Mouse (Mus musculus) urinary bladder, postnatal 14 days (tissue): ENCODE measurements around the gene Daxx.

ENCODE experiments used
- DNase-seq: peaks from one replicate; pipeline ENCODE4 v3.0.0; 2021; ENCODE audit warnings: low spot score

The Daxx gene

DNA sequence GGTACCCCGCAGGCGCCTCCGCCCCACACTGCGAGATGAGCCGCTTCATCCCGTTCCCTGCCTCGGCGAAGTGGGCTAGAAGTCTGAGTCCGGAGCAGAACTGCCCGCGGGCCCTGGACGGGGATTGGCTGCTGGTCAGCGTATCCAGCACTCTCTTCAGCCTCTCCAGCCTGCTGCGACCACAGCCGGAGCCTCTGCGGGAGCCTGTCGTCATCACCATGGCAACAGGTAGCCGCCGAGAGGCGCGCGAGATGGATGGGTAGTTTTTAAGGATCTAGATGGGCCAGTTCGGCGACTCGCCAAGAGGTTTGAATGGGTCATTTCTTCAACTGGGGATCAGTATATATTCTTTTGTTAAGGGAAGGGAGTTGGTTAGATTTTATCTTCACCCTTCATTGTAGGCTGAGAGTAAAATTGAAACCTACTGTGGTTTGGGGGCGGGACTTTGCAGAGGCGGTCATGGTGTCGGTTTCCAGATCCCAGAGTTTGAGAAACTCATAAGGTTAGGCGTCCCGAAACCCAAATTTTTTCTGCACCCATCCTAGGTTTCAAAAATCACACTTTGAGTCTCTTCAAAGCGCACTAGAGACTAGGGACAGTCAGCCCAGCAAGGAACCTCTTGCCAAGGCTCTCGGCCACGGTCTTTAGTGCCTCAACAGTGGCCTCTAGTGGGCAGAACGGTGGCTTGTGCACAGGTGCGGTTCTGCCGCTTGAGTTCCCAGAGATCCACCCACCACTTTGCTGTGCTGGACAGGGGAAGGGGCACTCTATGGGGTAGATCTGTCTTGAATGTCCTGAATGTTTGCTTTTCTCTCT, 11.3 kb downstream of the Daxx start:
- peak; percentile 90 for DNase-seq

DNA sequence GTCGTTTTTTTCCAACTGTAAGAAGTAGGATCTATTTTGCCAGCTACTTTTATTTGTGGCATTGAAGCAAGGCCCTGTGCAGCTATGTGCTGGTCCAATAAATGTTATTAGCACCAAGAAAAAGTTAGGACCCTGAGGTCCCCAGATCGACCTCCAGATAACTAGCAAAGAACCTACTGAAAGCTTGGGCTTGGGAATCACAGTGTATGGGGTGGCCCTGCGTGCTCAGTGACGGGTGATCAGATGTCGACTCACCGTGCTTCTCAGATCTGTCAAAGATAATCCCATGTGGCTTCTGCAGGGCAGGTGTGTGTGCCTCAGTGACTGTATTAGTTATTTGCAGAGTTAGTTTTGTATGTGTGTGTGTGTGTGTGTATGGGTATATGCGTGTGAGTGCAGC, 12.1 kb downstream of the Daxx start:
- DNase-seq = no peak

DNA sequence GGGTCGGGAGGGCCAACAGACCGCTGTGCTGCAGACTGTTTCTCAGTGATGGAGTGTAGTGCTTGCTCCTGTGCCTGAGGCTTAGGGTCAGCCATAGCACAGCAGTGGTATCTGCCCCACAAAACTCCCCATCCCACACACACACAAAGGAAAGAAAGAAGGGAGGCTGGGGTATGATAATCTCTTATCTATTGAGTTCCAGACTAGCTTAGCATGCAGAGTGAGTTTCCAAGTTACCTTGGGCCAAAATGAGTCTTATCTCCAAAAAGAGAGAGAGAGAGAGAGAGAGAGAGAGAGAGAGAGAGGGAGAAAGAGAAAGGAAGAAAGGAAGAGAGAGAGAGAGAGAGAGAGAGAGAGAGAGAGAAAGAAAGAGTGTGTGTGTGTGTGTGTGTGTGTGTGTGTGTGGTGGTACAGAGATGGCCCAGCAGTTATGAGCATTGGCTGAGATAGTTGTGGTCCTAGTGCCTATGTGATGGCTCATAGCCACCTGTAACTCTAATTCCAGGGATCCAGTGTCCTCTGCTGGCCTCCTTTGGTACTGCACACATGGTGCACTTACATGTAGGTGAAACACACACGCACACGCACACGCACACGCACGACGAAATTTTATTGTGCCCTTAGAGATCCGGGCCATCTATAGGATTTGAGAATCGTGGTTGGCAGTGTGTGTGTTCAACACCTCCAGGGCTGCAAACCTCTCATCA, 15.5 kb downstream of the Daxx start:
- no peak for DNase-seq

DNA sequence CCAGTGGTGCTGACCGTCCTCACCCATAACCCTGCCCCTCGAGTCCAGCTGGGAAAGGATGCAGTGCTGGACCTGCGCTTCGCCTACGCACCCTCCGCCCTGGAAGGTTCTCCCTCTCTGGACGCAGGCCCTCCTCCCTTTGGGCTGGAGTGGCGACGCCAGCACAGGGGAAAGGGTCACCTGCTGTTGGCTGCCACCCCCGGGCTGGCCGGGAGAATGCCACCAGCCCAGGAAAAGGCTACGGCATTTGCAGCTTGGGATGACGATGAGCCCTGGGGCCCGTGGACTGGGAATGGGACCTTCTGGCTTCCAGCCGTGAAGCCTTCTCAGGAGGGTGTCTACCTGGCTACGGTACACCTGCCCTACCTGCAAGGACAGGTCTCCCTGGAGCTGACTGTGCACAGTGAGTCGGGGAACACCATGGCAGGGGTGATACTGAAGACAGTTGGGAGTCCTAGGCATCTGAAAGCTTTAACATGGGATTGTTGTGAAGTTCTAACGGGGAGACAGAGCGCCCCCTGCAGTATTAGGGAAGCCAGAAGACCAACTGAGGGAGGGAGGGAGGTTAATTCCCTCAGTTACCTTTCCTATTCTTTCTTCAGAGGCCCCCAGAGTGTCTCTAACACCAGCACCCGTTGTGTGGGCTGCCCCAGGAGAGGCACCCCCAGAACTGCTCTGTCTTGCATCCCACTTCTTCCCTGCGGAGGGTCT, 16.3 kb downstream of the Daxx start:
- DNase-seq = no peak

DNA sequence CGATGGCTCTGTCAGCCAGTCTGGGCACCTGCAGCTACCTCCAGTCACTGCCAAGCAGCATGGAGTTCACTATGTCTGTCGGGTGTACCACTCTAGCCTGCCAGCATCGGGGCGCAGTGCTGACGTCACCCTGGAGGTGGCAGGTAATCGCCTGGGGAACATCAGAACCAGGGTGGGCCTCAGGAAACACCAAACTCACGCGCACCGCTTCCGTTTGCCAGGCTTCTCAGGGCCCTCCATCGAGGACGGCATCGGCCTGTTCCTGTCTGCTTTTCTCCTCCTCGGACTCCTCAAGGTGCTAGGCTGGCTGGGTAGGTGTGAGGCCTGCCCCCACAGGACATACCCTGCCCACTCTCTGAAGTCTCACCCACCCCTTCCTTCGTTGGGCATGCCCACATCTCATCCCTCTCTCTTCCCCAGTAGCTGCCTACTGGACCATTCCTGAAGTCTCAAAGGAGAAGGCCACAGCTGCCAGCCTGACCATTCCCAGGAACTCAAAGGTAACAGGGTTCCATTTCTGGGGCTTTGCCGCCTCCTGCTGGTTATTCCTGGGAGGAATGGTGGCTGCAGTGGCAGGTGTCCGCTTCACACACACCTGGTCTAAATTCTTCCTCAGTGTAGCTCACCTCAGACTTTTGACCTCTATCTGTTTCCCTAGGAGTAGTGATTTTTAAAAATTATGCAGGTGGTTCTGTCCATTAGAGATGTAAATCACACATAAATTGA, 17.2 kb downstream of the Daxx start:
- no peak for DNase-seq

DNA sequence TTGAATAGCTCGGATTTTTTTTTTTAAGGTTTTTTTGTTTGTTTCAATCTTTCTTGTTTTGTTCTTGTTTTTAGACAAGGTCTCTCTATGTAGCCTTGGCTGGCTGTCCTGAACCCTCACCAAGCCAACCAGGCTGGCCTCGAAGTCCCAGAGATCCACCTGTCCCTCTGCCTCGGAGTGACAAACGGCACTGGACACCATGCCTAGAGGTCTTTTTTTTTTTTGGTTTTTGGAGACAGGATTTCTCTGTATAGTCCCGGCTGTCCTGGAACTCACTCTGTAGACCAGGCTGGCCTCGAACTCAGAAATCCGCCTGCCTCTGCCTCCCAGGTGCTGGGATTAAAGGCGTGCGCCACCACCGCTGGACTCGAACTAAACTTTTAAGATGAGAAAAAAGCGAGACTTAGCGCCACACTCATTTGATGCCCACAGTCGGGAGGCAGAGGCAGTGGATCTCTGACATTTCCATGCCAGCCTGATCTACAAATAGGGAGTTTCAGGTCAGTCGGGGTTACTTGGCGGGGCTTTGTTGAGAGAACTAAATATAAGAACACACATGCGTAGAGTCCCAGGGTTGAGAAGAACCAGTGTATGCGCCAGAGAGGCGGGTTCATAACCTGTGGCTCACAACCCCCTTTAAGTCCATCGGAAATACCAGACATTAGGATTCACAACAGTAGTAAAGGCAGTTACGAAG, 19.2 kb downstream of the Daxx start:
- DNase-seq = no peak

DNA sequence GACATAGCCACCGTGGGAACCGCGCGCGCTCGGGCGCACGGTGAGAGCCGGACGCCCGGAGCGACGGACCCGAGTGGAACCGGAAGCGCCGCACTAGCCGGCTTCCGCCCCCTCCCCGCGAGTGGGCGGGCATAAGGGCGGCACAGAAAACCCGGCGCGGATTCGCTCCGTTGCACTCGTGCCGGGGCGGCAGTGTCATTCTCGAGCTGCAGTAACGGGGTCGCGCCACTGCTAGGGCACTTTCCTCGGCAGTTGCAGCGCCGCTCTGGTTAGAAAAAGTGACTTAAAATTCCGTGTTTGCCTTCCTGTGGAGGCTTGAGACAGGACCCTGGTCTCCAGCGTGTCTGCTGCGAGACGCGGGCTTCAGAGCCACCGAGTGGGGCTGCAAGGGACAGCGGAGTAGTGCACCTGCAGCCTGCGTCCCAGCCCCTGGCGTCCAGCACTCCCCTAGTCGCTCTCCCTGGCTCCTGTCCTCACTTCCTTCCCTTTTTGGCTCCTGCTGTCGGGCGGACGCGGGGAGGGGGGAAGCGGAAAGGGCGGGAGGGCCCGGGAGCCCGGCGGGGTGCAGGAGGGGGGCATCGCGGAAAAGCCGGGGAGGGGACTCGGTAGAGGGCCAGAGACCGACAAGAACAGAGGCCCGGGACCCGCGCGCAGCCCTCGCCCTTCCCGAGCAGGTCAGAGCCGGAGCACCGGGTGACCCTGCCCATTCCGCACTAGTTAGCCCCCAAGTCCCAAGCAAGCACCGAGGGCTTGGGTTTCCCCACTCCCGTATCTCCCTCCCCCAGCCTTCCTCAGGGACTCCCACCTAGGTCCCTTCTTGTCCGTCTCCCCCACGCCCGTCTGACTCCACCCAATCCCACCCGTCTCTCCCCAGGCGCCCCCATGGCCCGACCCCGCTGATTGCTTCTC, 20.4 kb downstream of the Daxx start, which contains the start of gene Rgl2:
Gene Rgl2 (plus strand): TSS at position 173 of the 909 bp plus-strand sequence.
- DNase-seq = peak; percentile 92

DNA sequence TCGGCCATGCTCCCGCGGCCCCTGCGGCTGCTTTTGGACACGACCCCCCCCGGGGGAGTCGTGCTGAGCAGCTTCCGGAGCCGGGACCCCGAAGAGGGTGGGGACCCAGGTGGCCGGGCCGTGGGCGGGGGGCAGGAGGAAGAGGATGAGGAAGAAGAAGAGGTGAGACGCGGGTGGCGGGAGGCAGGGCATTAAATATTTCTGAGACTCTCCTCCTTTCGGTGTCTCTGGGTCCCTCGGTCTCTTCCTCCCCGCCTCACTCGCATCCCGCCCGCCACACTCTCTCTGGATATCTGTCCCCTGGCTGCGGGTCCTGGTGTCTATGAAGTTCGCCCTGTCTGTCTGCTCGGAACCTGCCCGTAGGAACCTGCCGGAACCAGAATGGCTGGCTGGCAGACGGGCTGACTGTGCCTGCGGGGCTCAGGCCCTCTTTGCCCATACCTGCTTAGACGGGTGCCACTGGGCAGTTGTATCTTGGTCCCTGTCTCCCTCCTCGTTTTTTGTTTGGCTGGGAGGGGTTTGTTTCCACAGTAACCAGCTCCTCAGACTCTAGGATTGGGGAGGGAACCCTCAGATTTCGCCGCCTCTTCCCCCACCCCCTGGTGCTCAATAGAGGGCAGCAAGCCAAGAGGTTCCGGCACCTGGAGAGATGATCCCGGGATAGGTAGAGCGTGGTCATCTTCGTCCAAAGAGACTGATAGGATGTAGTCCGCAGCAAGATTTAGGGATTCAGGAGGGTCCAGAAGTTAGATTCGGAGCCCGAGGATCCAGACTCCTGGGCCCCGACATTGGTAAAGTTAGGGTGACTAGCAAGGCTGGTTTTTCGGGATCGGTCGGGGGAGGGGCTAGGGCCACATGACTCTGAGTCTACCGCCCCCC, 21.3 kb downstream of the Daxx start:
- peak; percentile 82 for DNase-seq

DNA sequence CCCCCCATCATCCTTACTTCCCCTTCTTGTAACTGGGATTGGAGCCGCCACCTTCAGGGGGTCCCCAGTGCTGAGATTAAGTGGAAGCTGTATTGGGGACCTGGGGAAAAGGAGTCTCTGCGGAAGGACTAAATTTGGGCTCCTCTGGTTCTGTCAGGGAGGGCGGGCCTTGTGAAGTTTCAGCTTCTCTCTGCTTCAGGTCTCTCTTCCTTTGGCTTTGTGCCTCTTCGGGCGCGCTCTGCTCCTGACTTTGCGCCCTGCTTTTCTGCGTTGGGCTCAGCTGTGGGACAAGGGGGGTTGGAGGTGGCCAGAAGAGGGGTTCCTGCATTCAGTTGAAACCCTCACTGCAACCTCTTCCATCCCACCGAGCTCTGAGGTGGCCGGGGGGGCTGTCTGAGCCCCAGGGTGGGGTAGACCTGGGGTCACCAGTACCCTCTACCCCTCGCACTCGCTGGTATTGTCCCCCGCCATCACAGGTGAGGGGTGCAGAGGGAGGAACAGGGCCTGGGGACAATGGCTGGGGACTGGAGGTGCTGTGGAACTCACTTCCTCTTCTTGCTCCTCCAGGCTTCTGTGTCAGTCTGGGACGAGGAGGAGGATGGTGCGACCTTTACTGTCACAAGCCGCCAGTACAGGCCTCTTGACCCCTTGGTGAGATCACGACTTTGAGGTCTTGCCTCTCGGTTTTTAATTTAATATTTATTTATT, 22.1 kb downstream of the Daxx start:
- DNase-seq = no peak

DNA sequence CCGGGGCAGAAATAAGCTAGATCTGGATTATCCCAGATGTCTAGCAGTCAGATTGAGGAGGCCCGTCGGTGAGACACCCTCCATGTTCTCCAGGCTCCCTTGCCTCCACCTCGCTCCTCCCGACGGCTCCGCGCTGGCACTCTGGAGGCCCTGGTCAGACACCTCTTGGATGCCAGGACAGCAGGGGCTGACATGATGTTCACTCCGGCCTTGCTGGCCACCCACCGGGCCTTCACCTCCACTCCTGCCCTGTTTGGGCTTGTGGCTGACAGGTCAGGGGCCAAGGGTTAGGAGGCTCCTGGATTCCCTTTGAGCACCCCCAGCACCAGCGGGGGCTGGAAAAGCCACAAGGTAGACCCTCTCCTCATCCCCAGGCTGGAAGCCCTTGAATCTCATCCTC, 22.7 kb downstream of the Daxx start:
- no peak for DNase-seq

DNA sequence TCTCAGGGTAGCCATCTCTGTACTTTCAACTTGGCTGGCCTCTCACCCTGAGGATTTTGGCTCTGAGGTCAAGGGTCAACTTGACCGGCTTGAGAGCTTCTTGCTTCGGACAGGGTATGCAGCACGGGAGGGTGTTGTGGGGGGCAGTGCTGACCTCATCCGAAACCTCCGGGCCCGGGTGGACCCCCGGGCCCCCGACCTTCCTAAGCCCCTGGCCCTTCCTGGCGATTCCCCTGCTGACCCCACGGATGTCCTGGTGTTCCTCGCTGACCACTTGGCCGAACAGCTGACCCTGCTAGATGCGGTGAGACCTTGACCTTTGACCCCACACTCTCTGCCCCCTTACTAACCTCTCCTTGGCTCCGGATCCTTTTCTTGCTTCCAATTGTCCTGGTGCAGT, 23.2 kb downstream of the Daxx start:
- no peak for DNase-seq

DNA sequence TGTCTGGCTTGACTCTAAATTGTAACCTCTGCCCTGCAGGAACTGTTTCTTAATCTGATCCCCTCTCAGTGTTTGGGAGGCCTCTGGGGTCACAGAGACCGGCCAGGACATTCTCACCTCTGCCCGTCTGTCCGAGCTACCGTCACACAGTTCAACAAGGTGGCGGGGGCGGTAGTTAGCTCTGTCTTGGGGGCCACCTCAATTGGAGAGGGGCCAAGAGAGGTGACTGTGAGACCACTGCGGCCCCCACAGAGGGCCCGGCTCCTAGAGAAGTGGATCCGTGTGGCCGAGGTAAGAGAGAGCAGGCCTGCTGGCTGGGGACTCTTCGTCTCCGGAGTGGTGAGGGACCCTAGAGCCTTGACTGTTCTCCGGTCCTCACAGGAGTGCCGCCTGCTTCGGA, 23.8 kb downstream of the Daxx start:
- DNase-seq = no peak

DNA sequence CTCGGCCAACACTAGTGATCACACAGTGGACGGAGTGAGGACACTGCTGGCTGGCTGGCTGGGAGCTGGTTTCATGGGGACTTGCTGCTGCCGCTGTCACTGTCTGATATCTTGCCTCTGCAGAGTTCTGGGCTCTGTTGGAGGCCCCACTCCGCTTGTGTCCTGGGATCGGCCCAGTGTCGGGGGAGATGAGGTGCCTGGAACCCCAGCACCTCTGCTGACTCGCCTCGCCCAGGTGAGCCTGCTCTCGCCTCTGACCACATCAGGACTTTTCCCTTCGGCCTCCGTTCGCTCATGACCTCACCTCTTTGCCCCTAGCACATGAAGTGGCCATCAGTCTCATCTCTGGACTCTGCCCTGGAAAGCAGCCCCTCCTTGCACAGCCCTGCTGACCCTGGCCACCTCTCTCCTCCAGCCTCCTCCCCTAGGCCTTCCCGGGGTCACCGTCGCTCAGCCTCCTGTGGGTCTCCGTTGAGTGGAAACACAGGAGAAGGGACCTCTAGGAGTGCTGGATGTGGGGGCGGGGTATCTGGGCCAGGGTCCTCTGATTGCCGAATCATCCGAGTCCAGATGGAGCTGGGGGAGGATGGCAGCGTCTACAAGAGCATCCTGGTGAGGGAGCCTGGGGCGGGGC, 26.3 kb downstream of the Daxx start:
- no peak for DNase-seq

DNA sequence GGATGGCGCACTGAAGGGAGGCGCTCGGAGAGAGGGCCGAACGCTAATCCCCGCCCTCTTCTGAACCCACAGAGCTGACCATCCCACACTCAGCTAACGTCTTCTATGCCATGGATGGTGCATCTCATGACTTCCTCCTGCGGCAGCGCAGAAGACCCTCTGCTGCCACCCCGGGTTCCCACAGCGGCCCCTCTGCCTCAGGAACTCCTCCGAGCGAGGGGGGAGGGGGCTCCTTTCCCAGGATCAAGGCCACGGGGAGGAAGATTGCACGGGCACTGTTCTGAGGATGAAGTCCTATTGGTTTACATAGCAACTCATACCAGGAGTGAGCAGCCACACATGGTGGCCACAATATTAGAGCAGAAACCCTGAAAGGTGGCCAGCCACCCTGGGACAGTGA, 27.8 kb downstream of the Daxx start:
- no peak for DNase-seq

DNA sequence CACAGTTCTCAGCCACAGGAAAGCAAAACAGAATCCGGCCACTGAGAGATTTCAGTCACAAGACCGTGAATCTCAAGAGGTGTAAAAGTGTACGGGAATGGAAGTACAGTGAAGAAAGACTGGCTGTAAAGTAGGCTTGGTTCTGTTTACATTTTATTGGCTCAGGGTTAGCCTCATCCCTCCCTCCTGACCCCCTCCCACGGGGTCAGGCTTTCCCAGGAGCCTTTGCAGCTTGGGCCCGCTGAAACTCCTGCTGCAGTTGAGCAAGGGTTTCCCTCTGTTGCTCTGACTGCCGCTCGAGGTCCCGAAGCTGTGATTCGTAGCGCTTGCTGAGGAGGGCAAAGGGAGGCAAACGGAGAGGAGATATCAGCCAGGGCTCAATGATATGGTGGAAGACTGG, 29.6 kb downstream of the Daxx start:
- no peak for DNase-seq

DNA sequence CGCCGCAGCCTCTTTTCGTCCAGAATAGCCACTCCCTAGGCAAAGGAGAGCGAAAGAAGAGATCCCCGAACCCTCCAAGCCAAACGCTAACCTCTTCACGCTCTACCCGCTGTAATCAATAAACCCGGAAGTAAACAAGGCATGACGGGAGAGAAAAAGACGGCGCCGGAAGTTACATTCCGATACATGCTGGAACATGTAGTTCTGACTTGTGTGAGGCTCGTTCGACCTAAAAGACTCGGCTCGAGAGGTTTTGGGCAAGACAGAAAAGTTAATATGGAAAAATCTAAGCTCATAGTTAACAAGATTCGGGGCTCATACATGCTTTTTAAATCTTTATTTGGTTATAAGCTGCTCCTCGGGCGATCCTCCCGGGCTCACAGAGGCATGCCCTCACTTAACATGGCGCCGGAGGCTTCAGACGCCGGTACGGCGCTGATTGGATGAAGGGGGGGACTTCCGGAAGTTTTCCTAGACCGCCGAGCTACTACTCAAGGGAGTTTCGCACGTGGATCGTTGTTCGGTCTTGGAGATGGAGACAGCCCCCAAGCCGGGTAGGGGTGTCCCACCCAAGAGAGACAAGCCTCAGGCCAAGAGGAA, 31.1 kb downstream of the Daxx start, which contains the start of the genes Pfdn6 and Wdr46:
Gene Pfdn6 (minus strand): TSS at position 138 of the 600 bp plus-strand sequence.
Gene Wdr46 (plus strand): TSS at position 455 of the 600 bp plus-strand sequence.
- DNase-seq = peak; percentile 87

DNA sequence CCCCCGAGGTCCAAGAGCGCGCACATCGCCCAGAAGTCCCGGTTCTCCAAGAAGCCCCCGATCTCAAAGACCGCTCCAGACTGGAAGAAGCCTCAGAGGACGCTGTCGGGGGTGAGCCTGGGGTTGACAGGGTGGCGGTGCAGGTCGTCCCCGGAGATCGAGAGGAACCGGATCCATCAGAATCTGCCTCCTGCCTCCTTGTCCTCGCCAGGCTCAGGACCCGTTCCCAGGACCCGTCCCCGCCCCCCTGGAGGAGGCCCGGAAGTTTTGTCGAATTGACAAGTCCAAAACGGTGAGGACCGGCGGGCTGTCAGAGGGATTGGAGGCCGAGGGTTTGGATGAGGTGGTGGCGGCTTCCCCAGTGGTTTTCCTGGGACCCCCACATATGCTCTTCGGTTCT, 31.8 kb downstream of the Daxx start:
- no peak for DNase-seq

DNA sequence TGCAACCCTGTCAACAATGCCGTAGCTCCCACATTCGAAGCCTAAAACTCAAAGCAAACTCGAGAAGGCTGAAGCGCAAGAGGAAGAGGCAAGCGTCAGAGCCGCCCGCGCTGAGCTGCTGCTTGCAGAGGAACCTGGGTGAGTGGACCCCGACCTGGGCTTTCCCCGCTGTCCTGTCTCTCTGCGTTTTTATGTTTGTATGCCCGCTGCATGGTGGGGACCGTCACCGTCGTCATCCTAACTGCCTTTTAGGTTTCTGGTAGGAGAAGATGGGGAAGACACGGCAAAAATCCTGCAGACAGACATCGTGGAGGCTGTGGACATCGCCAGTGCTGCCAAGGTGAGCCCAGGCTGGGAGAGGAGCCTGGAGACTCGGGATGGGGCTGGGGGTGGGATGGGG, 32.2 kb downstream of the Daxx start:
- DNase-seq = no peak
